Mouse (Mus musculus) NIH3T3 (cell line): ENCODE measurements at regions not wholly inside any gene's neighbourhood (a gene's known extent, or its start where the extent isn't known, plus 50 kb on each side); places are given as distances from the start of the nearest gene placed in this dataset.
A peak's percentile ranks its signal among the peaks of the same experiment; 100 is the strongest.

ENCODE experiments used
- DNase-seq: peaks from one replicate; pipeline ENCODE4 v3.0.0-alpha.2; 2012; ENCODE audit warnings: low read depth

- DNase-seq, result no peak
These were observed 153.2 kb downstream of the Matn1 start for GRCm38 (mm10) chr4:131097421-131097820.

DNA sequence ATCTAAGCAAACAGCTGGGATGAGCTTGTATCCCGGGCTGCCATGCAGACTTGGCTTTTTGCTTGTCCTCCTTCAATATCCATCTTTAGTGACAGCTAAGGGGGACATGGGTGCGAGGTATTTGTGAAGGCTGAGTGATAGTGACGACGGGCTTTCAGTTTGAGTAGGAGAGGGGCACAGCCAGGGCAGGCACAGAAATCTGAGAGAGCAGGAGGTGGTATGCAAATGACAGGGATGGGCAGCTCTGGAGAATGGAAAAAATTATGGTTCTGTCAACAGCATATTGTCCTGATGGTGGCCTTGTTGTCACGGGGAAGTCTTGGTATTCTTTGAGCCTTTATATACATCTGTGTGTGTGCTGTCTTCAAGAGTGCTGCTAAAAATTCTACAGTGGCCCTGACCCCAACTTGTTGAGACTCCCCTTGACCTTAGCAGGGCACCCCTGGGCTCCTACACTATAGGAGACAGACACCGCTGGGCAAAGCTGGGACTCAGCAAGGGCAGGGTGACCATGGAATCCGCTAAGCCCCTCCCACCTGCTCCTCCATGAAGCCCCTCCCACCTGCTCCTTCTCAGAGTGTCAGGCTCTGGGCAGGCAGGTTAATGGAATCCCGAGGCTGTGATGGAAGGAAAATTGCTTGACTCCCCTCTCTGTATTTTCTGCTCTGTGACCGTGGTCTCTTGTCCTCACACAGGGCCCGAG lies 156.1 kb downstream of the Matn1 start:
- DNase-seq, result no peak

DNA sequence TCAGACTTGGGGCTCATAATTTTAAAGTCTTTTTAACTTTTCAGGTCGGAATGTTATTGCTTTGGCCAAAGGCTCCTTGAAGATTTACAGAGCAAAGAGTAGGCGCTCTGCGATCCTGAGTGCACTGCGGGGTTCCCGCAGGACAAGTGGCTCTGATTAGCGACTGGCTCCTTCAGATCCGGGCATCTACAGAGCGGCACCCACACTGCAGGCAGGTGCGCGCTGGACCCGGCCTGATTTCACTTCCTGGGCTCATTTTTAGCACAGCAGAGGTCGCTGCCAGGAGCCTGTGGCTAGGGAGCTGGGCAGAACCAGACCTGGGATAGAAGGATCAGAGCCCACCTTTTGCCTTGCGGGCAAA lies 156.6 kb downstream of the Matn1 start:
- no peak for DNase-seq

- no peak for DNase-seq
These were observed 158.0 kb downstream of the Matn1 start for GRCm38 (mm10) chr4:131102163-131102562.

DNA sequence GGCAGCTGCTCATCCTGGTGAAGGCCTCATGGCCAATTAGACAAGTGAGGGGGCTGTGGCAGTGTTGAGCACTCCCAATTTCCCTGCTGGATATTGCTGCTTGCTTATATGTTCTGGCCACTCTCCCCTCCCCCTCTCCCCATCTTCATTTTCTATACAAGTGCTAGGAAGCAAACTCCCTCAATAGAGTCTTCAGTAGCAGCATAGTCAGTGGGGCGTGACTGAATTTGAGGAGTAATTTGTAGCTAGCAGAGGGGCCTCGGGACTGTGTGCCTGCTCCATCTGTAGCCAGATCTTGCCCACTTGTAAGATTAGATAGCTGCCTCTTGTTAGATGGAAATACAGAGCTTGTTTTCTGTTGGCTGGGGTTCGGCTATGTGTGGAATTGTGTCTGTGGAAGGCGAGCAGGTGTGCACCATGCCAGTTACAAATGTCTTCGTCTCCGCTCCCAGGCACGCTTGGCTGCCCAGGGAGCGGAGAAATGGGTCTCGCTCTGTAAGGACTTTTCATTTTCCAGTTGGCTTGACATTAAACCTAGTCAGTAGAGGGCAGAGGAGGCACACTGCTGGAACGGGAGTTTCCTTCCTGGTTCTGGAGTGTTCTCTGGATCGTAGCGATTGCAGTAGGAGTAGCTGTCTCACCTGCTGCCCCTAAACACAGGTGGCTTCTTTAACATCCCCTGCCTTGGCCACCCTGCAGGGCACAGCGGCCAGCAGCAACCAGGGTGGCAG lies 163.1 kb downstream of the Matn1 start:
- DNase-seq, result no peak

DNA sequence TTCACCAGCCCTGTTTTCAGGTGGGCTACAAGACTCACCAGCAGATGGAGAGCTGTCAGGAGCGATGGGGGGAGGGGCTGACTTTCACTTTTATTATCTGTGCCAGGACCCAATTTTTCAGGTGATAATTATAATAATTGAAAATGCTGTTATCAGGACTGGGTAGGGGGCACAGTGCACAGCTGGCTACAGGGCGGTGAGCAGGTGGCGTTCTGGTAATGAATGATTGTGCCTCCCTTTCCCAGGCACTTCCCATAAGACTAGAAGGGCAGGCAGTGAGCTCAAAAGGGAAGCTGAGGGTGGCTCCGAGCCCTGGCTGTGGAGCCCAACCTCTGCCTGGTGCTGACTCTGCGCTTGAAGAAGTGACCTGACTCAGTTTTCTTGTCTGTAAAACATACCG lies 168.4 kb downstream of the Matn1 start:
- no peak for DNase-seq

DNA sequence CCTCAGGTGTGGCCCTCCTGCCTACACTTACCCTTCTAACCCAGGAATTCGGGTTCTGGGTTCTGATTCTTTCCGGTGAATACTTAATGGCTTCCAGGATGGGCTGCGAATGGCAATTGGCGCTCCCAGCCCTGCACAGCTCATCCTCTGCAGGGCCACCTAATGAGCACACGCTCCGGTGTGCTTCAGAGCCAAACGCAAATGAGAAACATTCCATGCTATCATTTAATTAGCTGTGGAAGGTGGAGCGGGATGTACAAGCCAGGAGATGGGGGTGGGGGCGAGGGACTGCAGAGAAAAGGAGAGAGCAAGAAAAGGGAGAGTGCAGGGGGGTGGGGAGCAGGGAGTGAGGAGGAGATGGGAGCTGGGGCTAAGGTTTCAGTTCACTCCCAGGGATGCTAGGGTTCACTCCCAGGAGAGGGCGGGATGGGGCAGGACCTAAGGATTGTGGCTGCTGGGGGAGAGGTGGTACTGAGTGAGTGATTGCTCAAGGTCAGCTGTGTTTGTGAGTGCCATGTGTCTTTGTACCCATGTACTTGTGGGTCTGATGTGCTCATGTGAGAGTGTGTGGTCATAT lies 169.6 kb downstream of the Matn1 start:
- DNase-seq, result no peak

DNA sequence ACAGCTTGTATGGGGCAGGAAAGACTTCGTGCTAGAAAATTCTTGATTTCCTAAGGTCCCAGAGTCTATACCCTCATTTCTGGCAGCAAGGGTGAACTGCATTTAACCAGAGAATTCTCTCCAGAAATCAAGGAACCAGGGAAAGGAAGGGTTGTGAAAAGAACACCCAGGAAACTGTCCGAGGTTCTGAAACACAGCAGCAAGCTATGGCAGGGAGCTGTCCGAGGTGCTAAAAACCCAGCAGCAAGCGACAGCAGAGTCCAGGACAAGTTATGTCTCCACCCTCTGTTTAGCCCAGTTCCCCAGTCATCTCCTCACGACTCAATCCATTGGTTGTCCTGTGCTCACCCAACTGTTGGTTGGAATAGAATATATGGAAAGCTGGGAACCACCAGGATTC lies 171.1 kb downstream of the Matn1 start:
- peak; percentile 89 for DNase-seq

DNA sequence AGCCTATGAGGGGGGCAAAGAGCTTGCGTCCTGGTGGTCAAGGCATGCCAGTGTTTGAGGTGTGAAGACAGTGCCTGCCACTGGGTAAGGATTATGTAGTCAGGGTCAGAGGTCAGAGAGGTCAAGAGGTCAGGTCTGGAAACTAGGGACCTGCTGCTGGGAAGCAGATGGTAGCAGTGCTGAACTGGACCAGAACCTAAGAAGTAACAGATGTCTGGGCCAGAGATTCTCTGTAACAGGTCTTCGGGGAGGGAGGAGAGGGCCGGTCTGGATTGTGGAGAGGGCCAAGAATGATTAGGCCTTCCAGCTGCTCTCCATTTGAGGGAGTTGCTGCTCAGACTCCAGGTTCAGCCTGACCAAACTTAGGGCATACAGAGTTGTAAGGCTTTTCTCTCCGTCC lies 174.4 kb downstream of the Matn1 start:
- DNase-seq, result no peak

GRCm38 (mm10) chr4:131119621-131120020 lies 175.4 kb downstream of the Matn1 start:
- DNase-seq, result no peak

DNA sequence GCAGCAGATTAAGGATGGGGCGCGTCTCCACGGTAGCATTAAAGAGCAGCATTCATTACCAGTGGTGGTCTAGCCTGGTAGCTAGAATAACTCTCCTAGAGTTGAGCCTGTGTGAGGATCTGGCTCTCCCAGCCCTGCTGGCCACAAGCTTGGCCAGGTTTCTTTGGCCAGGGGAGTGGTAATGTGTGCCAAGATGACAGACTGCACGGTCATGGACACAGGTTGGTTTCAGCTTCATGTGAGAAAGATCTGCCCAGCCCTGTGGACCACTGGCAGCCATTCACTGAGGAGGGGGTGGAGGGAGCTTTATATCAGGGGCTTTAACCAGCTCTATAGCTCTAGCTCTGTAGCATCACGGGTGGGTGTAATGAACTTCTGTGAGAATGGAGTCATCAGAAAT lies 176.5 kb downstream of the Matn1 start:
- DNase-seq, result no peak

DNA sequence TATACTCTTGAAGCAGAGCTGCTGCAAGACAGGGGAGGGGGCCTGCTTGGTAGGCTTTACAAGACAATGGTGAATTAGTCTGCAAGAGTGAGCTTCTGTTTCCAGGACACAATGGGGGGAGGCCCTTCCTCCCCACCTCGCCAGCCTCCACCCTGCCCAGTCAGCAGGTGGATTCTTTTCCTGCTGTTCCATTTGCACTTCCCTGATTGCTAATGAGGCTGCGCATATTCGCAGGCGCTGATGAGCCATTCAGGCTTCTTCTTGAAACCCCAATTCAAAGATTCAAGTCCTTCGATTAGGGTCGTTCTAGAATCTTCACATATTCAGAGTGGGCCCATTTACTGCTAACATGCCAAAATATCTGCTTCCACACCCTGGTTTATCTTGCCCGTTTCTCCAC lies 181.8 kb downstream of the Matn1 start:
- DNase-seq, result no peak

DNA sequence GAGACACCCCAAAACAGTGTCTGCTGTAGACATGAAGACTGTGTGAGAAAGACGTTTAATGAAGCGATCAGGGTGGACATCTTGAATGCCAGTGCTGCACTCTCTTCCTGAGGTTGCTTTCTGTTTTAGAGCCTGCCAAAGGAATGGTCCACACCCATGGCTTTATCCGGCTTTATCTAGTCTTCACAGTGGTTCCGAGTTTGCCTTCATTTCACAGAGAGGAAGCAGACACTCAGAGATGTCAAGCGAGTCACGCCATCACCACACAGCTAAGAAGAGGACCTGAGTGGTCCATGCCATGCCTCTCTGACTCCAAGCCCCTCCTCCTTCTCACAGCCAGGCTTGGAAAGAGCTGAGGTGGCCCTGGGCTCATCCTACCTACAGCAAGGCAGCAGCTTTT lies 182.7 kb downstream of the Matn1 start:
- DNase-seq, result no peak

DNA sequence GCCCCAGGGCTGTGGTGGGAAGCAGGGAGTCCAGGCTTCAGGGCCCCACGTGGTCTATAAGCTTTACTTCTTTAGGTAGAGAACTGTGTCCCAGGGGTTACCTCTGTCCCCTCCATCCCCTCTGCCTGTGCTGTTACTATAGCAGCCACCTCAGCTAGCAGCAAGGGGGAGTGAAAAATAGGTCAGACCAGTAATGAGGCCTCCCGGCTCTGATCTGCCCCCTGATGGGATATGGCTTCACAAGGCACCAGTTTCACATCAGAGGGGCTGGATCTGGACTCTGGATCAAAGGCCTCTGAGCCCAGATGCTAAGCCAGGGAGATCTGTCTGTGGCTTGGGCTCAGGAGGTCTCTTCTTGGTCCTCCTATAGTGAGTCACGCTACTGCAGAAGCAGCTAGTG lies 184.5 kb downstream of the Matn1 start:
- no peak for DNase-seq

DNA sequence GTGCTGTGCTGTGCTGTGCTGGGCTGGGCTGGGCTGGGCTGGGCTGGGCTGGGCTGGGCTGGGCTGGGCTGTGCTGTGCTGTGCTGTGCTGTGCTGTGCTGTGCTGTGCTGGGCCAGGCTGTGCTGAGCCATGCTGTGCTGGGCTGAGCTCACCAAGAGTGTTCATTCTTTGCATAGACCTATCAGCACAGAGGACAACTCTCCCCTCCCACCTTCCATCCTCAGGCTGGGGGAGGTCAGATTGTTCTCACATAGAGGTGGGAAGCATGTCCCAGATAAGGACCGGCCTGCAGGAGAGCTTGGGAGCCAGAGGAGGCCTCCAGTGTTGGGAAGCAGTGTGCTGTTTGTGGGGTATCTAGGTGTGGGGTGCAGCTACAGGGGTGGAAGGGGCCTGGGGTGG lies 188.0 kb downstream of the Matn1 start:
- no peak for DNase-seq

- no peak for DNase-seq
These were observed 188.6 kb downstream of the Matn1 start for GRCm38 (mm10) chr4:131132781-131133180.

- DNase-seq, result no peak
These were observed 191.7 kb downstream of the Matn1 start for GRCm38 (mm10) chr4:131135841-131136240.

DNA sequence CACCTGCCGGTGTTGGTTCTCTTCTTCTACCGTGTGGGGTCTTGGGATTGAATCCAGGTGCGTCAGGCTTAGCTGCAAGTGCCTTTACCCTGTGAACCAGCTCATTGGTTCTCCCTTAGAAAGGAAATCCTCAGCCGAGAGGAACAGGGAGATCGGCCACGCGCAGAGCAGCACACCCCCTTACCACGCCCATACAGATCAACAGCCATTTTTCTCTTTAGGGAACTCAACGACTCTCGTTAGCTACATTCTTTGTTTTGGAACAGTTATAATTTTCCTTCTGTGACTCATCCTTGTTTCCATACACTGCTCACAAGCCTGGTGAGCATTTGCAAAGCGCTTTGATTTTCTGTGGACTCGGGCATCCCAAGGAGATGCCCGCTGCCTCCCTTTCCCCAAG lies 194.7 kb downstream of the Matn1 start:
- DNase-seq, result no peak

DNA sequence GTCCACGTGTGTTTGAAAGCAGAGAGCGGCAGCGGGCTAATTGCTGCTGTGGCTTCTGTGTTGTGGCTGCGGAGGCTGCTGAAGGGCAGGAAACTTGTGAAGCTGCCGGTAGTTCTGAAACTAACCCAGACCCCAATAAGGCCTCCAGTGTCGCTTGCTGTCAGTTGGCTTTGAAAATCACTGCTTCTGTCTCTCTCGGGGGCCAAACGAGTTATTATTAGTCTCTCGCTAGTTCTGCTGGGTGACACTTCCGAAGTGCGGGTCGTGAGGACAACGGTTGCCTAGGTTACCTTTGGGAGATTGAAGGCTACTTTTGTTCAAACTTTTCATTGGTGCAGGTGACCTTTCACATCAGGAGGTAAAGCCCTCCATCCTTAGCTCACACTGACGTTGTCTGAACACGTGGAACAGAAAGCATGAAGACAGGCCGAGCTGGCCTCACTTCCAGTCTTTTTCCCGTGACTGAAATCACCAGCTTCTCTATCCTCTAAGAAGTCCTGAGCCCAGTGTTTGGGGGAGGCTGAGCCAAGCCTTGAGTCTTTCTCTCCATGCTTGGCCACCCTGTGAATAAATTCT lies 197.8 kb downstream of the Matn1 start:
- DNase-seq, result no peak

- no peak for DNase-seq
These were observed 201.3 kb downstream of the Matn1 start for GRCm38 (mm10) chr4:131145507-131145906.

- DNase-seq, result no peak
These were observed 204.0 kb downstream of the Matn1 start for GRCm38 (mm10) chr4:131148042-131148747.

GRCm38 (mm10) chr4:131149466-131149865 lies 205.3 kb downstream of the Matn1 start:
- no peak for DNase-seq

DNA sequence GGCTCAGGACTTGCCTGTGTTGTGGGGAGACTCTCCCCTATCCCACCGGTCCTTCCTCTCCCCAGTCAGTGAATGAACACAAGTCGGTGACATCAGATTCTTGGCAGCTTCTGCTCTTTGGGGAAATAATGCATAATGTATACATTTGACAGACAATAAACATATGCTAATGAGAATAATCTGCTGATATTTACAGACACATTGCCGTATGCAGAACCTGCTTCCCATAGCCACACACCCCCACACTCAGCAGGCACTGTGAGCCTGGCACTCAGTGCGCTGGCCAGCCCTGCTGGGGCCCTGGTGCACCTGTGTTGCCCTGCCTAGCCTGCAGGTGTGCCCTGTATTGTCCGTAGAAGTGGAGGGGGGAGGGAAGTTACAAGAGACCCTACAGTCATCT lies 215.5 kb downstream of the Matn1 start:
- DNase-seq, result no peak
